Mouse (Mus musculus) liver, embryonic 15.5 days (tissue): Measurements from ENCODE around the gene Tspyl1. TPM values are rescaled to one million over a fixed set of nuclear protein-coding genes. Genes with fewer than 3 reads are reported as not detected.

ENCODE experiments used
- ATAC-seq: fragments of 200-750 bp; cut with Nextera tagmentation; 2 replicates; pipeline ENCODE4 v1.8.0; 2017; ENCODE audit warnings: moderate number of reproducible peaks, mild to moderate bottlenecking, moderate library complexity; ENCODE audit not compliant: insufficient read depth
- H3K27ac ChIP-seq: fragments of 300-500 bp; sonication (generic); replicated peaks from 2 replicates; pipeline ENCODE4 v1.5.1; 2015; ENCODE audit warnings: mild to moderate bottlenecking, inconsistent platforms
- H3K27me3 ChIP-seq: fragments of 300-500 bp; sonication (generic); 2 replicates; pipeline ENCODE4 v1.6.1; 2015; ENCODE audit warnings: mild to moderate bottlenecking, inconsistent platforms
- H3K36me3 ChIP-seq: fragments of 300-500 bp; sonication (generic); replicated peaks from 2 replicates; pipeline ENCODE4 v1.6.1; 2015; ENCODE audit warnings: moderate library complexity, mild to moderate bottlenecking, inconsistent platforms
- H3K4me1 ChIP-seq: fragments of 300-500 bp; sonication (generic); replicated peaks from 2 replicates; pipeline ENCODE4 v1.6.1; 2015; ENCODE audit warnings: inconsistent platforms
- H3K4me2 ChIP-seq: fragments of 300-500 bp; sonication (generic); 2 replicates; pipeline ENCODE4 v1.6.1; 2015; ENCODE audit warnings: moderate library complexity, mild to moderate bottlenecking, inconsistent platforms
- H3K4me3 ChIP-seq: fragments of 300-500 bp; sonication (generic); replicated peaks from 2 replicates; pipeline ENCODE4 v1.5.1; 2015; ENCODE audit warnings: mild to moderate bottlenecking, inconsistent platforms
- H3K9ac ChIP-seq: fragments of 300-500 bp; sonication (generic); 2 replicates; pipeline ENCODE4 v1.6.1; 2015; ENCODE audit warnings: moderate library complexity, mild to moderate bottlenecking, inconsistent platforms
- H3K9me3 ChIP-seq: fragments of 300-500 bp; sonication (generic); replicated peaks from 2 replicates; pipeline ENCODE4 v1.6.1; 2016; ENCODE audit warnings: inconsistent platforms
- WGBS: fragments of 180-500 bp; shearing (Covaris S2); methylation state at CpG from one replicate; pipeline ENCODE4 v1.1.7; 2015; ENCODE audit warnings: mixed read lengths; ENCODE audit not compliant: insufficient replicate concordance; 5-methylcytosine and 5-hydroxymethylcytosine counted together
- polyA plus RNA-seq: library from polyadenylated mRNA; unstranded; fragments of >200 nt; fragmentation: Nextera tagmentation; extraction: Ambion mirVana; gene quantifications from 2 replicates; pipeline ENCODE4 v1.2.1, GENCODE M21; 2015

The Tspyl1 gene
- polyA plus RNA-seq, 1 experiment from 2014 or later = 26.2 TPM

DNA sequence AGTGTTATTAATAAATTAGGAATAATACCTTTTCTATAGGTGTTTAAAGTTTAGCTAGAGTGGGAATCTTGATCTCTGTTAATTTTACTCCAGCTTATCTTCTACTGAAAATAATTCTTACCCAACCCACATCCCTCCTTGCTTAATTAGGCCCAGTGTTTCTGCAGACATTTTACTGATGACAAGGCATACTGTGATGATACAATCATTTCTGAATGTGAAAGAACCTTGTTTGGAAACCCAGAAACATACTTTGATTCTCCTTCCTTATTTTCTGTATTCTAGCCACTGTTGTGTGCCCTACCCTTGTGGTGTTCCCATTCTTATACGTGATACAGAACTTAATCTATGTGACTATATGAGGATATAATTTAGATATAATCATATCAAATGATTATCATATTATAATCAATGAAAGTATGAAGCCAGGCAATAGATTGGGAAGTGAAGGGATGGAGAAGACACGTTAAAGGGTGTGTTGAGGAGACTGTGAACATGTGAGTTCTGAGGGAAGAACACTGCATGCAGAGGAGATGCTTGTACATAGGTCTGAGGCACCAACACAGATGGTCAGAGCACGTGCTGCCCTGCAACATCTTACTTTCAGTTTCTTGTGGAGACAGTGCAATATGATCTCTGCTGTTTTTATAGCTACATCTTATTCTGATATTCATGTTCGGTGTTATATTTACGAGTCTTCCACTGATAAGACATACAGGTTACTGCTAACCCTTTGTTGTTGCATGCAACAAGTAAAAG lies 14.5 kb upstream of the Tspyl1 start:
- WGBS = 54% methylated on average over 5 of the region's 5 CpGs

DNA sequence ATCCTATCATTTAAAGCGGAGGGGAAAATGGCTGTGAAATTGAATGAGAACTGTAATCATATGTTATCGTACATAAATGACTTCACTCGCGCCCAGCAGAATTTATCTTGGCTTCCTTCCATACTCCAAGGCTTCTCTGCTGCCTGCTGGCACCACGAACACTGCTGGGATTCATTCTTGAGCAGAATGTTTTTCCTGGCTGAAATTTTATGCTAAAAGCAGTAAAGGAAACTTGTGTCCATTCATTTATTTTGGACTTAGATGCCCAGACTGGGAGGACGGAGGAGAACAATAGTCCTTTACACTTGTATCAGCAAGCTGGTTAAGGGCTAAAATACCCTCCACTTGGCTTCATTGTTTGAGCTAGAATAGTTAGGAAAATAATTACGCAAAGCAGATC lies 10.3 kb upstream of the Tspyl1 start:
- 62% methylated on average over 7 of the region's 7 CpGs for WGBS
- H3K27me3 ChIP-seq = no peaks in the 10 kb centered on the region
- no peak overlapping the region for H3K4me2 ChIP-seq
- H3K9ac ChIP-seq = no peak overlapping the region
- no peaks in the 10 kb centered on the region for H3K36me3 ChIP-seq
- no peak overlapping the region for H3K4me3 ChIP-seq
- ATAC-seq = no peak
- no peaks in the 10 kb centered on the region for H3K4me1 ChIP-seq
- H3K9me3 ChIP-seq = no peaks in the 10 kb centered on the region
- no peak overlapping the region for H3K27ac ChIP-seq

More for the DNA sequence above, 14.5 kb upstream of the Tspyl1 start:
- Histone ChIP-seq H3K27me3 (no peaks in the 10 kb centered on the region), H3K36me3 (no peaks in the 10 kb centered on the region), H3K9ac (no peak overlapping the region), H3K4me2 (no peak overlapping the region), H3K27ac (no peak overlapping the region), H3K9me3 (no peaks in the 10 kb centered on the region), H3K4me1 (no peaks in the 10 kb centered on the region), H3K4me3 (no peak overlapping the region)
- no peak for ATAC-seq

DNA sequence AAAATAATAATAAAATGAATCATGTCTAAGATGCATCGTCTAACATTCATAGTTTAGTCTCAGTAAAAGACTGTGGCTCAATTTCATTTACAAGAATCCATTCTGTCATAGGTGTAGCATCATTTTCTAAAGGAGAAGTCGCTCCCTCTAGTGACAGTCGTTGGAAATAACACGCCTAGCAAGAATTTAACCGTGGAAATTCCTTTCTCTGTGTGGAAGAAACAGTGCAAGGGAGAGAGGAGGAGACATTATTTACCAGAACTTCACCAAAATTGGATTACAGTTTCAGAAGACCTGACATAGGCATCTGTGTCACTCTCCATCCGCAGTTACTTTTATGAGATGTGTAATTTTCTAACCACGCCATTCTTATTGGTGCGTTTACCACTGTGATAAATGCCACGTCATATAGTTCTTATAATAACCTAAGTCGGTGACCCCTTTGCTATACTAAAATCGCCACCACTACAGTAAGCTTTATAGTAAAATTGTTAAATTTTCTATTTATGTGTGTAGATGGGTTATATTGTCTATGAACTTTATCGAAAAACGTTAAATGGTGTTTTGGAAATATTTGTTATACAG lies 1.3 kb upstream of the Tspyl1 start:
- WGBS = 16% methylated on average over 13 of the region's 13 CpGs
- Histone ChIP-seq H3K4me3 (peak overlapping the region; percentile 51), H3K27me3 (no peaks in the 10 kb centered on the region), H3K9me3 (no peaks in the 10 kb centered on the region), H3K27ac (no peak overlapping the region), H3K36me3 (no peaks in the 10 kb centered on the region), H3K9ac (peak overlapping the region; percentile 32; the same call in 1 of the 2 replicates), H3K4me1 (peaks cover 21% of the 10 kb centered on the region), H3K4me2 (peak overlapping the region; percentile 85)
- no peak for ATAC-seq

DNA sequence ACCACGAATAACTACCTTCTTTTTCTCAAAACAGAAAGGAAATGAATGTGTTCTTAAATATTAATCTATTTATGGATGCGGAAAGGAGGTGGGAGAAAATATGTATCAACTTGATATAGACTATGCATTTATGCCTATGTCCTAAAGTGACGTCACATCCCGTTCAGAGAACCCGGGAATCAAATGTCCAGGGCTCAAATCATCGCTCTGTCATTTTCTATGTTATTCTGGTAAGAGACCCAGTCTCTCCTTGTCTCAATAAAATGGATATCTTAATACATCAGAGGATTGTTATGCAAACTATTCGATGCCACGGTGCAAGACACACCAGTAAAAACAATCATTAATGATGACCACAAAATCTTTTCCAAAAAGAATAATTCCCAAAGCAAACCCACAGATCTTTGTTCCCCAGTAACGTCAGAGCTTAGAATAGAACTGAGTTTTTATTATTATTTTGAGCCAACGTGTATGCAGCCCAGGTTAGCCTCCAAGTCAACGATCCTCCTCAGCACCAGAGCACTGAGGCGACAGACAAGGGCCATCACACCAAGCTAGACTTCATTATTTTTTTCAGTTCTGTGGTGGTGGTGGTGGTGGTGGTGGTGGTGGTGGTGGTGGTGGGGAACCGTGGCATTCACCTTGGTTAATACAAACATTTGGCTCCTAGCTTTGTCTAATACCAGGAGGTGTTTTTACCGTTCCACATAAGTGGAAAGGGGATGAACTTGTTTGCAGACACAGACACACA lies 604 bp upstream of the Tspyl1 start:
- Histone ChIP-seq H3K9me3 (no peaks in the 10 kb centered on the region), H3K4me3 (peak overlapping the region; percentile 98), H3K36me3 (no peaks in the 10 kb centered on the region), H3K9ac (peak overlapping the region; percentile 97), H3K4me1 (peaks cover 21% of the 10 kb centered on the region), H3K4me2 (peak overlapping the region; percentile 85), H3K27ac (peak overlapping the region; percentile 93), H3K27me3 (no peaks in the 10 kb centered on the region)
- peak; percentile 19 for ATAC-seq
- WGBS = 16% methylated on average over 14 of the region's 14 CpGs

DNA sequence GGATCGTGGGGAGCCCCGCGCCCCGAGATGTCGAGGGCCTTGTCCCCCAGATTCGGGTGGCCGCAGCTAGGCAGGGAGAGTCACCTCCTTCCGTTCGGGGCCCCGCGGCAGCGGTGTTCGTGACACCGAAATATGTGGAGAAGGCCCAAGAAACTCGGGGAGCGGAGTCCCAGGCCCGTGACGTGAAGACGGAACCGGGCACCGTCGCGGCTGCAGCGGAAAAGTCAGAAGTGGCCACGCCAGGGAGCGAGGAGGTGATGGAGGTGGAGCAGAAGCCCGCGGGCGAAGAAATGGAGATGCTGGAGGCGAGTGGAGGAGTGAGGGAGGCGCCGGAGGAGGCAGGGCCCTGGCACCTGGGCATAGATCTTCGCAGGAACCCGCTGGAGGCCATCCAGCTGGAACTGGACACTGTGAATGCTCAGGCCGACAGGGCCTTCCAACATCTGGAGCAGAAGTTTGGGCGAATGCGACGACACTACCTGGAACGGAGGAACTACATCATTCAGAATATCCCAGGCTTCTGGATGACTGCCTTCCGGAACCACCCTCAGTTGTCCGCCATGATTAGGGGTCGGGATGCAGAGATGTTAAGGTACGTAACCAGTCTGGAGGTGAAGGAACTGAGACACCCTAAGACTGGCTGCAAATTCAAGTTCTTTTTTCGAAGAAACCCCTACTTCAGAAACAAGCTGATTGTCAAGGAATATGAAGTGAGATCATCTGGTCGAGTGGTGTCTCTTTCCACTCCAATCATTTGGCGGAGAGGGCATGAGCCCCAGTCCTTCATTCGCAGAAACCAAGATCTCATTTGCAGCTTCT lies 639 bp downstream of the Tspyl1 start:
- WGBS = 4% methylated on average over 47 of the region's 47 CpGs
- peak overlapping the region; percentile 85 for H3K4me2 ChIP-seq
- peak; percentile 59 for ATAC-seq
- H3K36me3 ChIP-seq = peaks cover 7% of the 10 kb centered on the region; the same call in 1 of the 2 replicates
- H3K27ac ChIP-seq = peak overlapping the region; percentile 93
- peaks cover 21% of the 10 kb centered on the region for H3K4me1 ChIP-seq
- H3K9ac ChIP-seq = peak overlapping the region; percentile 97
- no peaks in the 10 kb centered on the region for H3K27me3 ChIP-seq
- peak overlapping the region; percentile 98 for H3K4me3 ChIP-seq
- no peaks in the 10 kb centered on the region for H3K9me3 ChIP-seq

DNA sequence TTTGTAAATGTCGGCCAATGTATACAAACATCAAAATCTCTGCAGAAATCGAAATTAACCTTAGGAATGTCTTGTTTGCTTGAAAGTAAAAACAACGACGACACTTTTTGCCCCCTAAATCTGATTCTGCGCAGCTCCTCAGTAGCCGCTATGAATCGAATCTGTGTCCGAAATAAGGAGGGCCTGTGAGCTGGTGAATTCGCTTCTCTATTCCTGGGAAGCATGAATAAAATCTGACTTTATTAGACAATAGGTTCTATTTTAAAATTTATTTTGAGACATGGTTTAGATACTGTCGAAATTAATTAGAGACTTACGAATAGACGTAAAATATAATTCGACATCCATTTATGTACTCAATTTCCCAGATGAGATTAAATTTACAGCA lies 14.9 kb downstream of the Tspyl1 start:
- no peak overlapping the region for H3K27ac ChIP-seq
- H3K9ac ChIP-seq = no peak overlapping the region

DNA sequence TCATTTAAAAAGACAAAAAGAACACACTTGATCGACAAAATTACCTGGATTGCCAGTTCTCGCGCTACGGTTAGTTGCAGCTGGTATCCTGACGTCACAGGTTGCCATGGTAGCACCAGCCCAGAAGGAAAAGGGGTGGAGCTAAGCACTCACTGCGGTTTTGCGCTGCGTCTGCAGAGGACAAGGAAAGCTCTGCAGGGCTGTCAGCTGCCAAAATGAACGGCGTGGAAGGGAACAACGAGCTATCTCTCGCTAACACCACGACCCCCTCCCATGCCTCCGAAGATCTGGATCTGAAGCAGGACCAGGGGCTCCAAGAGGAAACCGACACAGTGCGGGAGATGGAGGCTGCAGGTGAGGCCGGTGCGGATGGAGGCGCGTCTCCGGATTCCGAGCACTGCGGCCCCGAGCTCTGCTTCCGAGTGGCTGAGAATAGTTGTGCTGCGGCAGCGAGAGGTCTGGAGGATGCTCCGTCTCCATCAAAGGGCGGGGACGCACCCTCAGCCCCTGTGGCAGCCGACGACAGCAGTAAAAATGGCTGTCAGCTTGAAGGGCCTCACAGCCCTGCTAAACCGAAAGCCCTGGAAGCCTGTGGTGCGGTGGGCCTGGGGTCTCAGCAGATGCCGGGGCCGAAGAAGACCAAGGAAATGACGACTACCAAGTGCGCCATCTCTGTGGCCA lies 15.4 kb downstream of the Tspyl1 start, which contains the start of gene Tspyl4:
TSS of gene Tspyl4 (plus strand) at position 144 of the 681 bp plus-strand sequence.
- Histone ChIP-seq H3K36me3 (no peaks in the 10 kb centered on the region), H3K27me3 (peaks cover 15% of the 10 kb centered on the region), H3K4me1 (peaks cover 17% of the 10 kb centered on the region), H3K9ac (peak within 1 kb of the TSS; percentile 11; the same call in 1 of the 2 replicates), H3K27ac (no peak within 1 kb of the TSS), H3K9me3 (no peaks in the 10 kb centered on the region), H3K4me2 (peak within 1 kb of the TSS; percentile 89), H3K4me3 (peak within 1 kb of the TSS; percentile 60)
- under 1% methylated on average over 38 of the region's 38 CpGs for WGBS
- peak; percentile 87 for ATAC-seq

More for the DNA sequence above, 14.9 kb downstream of the Tspyl1 start:
- H3K4me2 ChIP-seq = peak overlapping the region; percentile 89
- H3K36me3 ChIP-seq = no peaks in the 10 kb centered on the region
- no peak for ATAC-seq
- H3K27me3 ChIP-seq = peaks cover 15% of the 10 kb centered on the region
- H3K4me3 ChIP-seq = peak overlapping the region; percentile 60
- peaks cover 17% of the 10 kb centered on the region for H3K4me1 ChIP-seq
- no peaks in the 10 kb centered on the region for H3K9me3 ChIP-seq
- 9% methylated on average over 13 of the region's 13 CpGs for WGBS

DNA sequence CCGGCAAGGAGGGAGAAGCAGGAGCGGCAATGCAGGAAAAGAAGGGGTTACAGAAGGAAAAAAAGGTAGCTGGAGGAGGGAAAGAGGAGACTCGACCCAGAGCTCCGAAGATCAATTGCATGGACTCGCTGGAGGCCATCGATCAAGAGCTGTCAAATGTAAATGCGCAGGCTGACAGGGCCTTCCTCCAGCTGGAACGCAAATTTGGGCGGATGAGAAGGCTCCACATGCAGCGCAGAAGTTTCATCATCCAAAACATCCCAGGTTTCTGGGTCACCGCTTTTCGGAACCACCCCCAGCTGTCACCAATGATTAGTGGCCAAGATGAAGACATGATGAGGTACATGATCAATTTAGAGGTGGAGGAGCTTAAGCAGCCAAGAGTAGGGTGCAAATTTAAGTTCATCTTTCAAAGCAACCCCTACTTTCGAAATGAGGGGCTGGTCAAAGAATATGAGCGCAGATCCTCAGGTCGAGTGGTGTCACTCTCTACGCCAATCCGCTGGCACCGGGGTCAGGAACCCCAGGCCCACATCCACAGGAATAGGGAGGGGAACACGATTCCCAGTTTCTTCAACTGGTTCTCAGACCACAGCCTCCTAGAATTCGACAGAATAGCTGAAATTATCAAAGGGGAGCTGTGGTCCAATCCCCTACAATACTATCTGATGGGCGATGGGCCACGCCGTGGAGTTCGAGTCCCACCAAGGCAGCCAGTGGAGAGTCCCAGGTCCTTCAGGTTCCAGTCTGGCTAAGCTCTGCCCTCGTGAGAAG lies 16.2 kb downstream of the Tspyl1 start:
- 42% methylated on average over 25 of the region's 25 CpGs for WGBS
- no peak for ATAC-seq
- Histone ChIP-seq H3K9me3 (no peaks in the 10 kb centered on the region), H3K27me3 (peaks cover 15% of the 10 kb centered on the region), H3K4me1 (peaks cover 17% of the 10 kb centered on the region), H3K9ac (peak overlapping the region; percentile 11; the same call in 1 of the 2 replicates), H3K27ac (no peak overlapping the region), H3K4me2 (peak overlapping the region; percentile 89), H3K4me3 (peak overlapping the region; percentile 60), H3K36me3 (no peaks in the 10 kb centered on the region)

DNA sequence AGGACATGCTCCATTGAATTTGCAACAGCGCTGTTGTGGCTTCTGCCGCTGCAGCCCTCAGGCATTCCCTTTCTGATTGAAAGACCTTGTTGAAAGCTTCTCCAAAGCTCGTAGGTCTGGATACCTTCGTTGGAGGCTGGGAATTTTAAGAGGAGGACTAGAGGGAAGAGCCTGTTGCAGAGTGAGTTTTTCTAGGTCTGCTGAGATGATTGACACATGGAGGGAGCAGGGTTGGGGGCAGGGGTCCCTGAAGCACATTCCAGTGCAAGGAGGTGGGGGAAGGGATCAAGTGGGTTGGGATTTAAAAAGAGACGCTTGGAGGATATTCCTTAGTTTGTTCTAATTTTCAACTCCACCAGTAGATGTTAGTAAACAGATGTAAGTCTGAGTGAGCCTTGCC lies 18.4 kb downstream of the Tspyl1 start:
- Histone ChIP-seq H3K9me3 (no peaks in the 10 kb centered on the region), H3K4me3 (no peak overlapping the region), H3K4me2 (no peak overlapping the region), H3K4me1 (peaks cover 17% of the 10 kb centered on the region), H3K27ac (no peak overlapping the region), H3K27me3 (peaks cover 15% of the 10 kb centered on the region), H3K9ac (no peak overlapping the region), H3K36me3 (no peaks in the 10 kb centered on the region)
- WGBS = 65% methylated on average over 5 of the region's 5 CpGs
- ATAC-seq = no peak

DNA sequence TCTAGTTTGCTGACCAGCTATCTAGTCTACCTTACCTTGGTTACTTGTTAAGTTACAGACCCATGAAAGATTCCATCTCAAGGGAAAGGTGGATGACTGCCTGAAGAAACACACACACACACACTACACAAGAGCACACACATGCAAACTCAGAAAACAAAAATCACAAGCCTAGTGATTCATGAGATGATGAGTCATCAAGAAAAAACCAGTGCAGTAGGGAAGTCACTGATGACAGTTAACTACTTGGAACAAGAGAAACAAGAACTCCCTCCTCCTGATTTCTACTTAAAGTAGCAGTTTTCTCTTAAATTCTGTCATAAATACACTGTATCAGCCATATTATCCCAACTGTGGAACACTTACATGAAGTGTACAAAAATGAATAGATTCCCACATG lies 25.1 kb downstream of the Tspyl1 start:
- Histone ChIP-seq H3K4me1 (no peaks in the 10 kb centered on the region), H3K9ac (no peak overlapping the region), H3K27me3 (no peaks in the 10 kb centered on the region), H3K9me3 (no peaks in the 10 kb centered on the region), H3K27ac (no peak overlapping the region), H3K36me3 (no peaks in the 10 kb centered on the region), H3K4me3 (no peak overlapping the region), H3K4me2 (no peak overlapping the region)
- ATAC-seq = no peak
